10 mouse cellular contexts compared by ENCODE assay signal in genomic region chr12:100480642-100481442, GRCm38 (mm10). TPM values are rescaled to one million over a fixed set of nuclear protein-coding genes. Genes with fewer than 3 reads are reported as not detected.
DNase-seq lines count a peak whose midpoint lies in the region; ATAC-seq lines count a peak whose summit lies in the region.
"Had no signal": no experiment of that assay in that cellular context is flagged by ENCODE, and none has a peak within 500 bp of the region (broad histone marks: within the 10 kb centered on the region; RNA-seq: fewer than 3 reads in every experiment).

No protein-coding gene starts in this region.

- H3K4me3 ChIP-seq in midbrain, embryonic 15.5 days: no peak overlapping the region
- H3K4me3 ChIP-seq in midbrain, embryonic 14.5 days (replicated peaks; ENCODE audit: low read depth, low read length): no peak overlapping the region
- H3K4me3 ChIP-seq in stomach, embryonic 16.5 days (replicated peaks; ENCODE audit: low read length): no peak overlapping the region
- H3K4me3 ChIP-seq: myocyte had no signal

- no peaks in the 10 kb centered on the region for H3K27me3 ChIP-seq in midbrain, embryonic 15.5 days (replicated peaks)
- no peaks in the 10 kb centered on the region for H3K27me3 ChIP-seq in midbrain, embryonic 14.5 days (ENCODE audit: control insufficient read depth, insufficient read depth, low read length)
- no peaks in the 10 kb centered on the region for H3K27me3 ChIP-seq in stomach, embryonic 16.5 days (ENCODE audit: control insufficient read depth, insufficient read depth, low read length)

- H3K9me3 ChIP-seq in midbrain, embryonic 15.5 days: no peaks in the 10 kb centered on the region
- H3K9me3 ChIP-seq in midbrain, embryonic 14.5 days (ENCODE audit: control insufficient read depth, low read length): no peaks in the 10 kb centered on the region
- no peaks in the 10 kb centered on the region for H3K9me3 ChIP-seq in stomach, embryonic 16.5 days (replicated peaks; ENCODE audit: control insufficient read depth, low read length)

- H3K27ac ChIP-seq in midbrain, embryonic 15.5 days: no peak overlapping the region
- no peak overlapping the region for H3K27ac ChIP-seq in midbrain, embryonic 14.5 days (replicated peaks; ENCODE audit: low read depth, low read length)
- peak overlapping the region; percentile 46 for H3K27ac ChIP-seq in stomach, embryonic 16.5 days (ENCODE audit: low read length)

- H3K9ac ChIP-seq in midbrain, embryonic 15.5 days: no peak overlapping the region
- H3K9ac ChIP-seq in midbrain, embryonic 14.5 days (replicated peaks; ENCODE audit: low read length): no peak overlapping the region
- no peak overlapping the region for H3K9ac ChIP-seq in stomach, embryonic 16.5 days (ENCODE audit: low read length)

- intact Hi-C loops in left cerebral cortex, postnatal 36 days (cut with DNase I): loop anchor here (5.0 kb wide), 2 partner anchors 91 to 279 kb away; no protein-coding TSS in a partner anchor

- DNase-seq in gastrocnemius, adult 18-20 months (ENCODE audit: low spot score): peak; percentile 54
- DNase-seq in gastrocnemius, postnatal 10 days: no peak
- DNase-seq in midbrain, embryonic 14.5 days: no peak
- DNase-seq in left cerebral cortex, postnatal 36 days (ENCODE audit: low spot score in 2 of 2): peak; percentile 69 to 86
- no peak for DNase-seq in B cell, adult 2 months
- no peak for DNase-seq in adrenal gland, postnatal 25 days
- DNase-seq: cerebellum, adult 11 months had no signal

- peak; percentile 38; the same call in 1 of the 2 replicates for ATAC-seq in midbrain, embryonic 15.5 days (replicated peaks)
- no peak for ATAC-seq in midbrain, embryonic 14.5 days (ENCODE audit: low FRiP score, low TSS enrichment)
- peak; percentile 73 for ATAC-seq in stomach, embryonic 16.5 days (ENCODE audit: insufficient read depth, low FRiP score)

- H3K4me1 ChIP-seq in midbrain, embryonic 15.5 days: no peaks in the 10 kb centered on the region
- H3K4me1 ChIP-seq in midbrain, embryonic 14.5 days (ENCODE audit: control insufficient read depth, insufficient read depth, low read length): no peaks in the 10 kb centered on the region
- H3K4me1 ChIP-seq in stomach, embryonic 16.5 days (ENCODE audit: control insufficient read depth, insufficient read depth, low read length): peaks cover 13% of the 10 kb centered on the region; the same call in 1 of the 2 replicates

- H3K4me2 ChIP-seq in midbrain, embryonic 15.5 days: no peak overlapping the region
- no peak overlapping the region for H3K4me2 ChIP-seq in midbrain, embryonic 14.5 days (ENCODE audit: low read length)
- H3K4me2 ChIP-seq in stomach, embryonic 16.5 days (ENCODE audit: low read depth, low read length): no peak overlapping the region

- WGBS in midbrain, embryonic 15.5 days: 90% methylated on average over 15 of the region's 15 CpGs
- WGBS in midbrain, embryonic 14.5 days: 90% methylated on average over 15 of the region's 15 CpGs
- 80% methylated on average over 15 of the region's 15 CpGs for WGBS in stomach, embryonic 16.5 days

- peaks cover 3% of the 10 kb centered on the region; the same call in 1 of the 2 replicates for H3K36me3 ChIP-seq in midbrain, embryonic 15.5 days (replicated peaks)
- H3K36me3 ChIP-seq in midbrain, embryonic 14.5 days (ENCODE audit: control insufficient read depth, insufficient read depth, low read length): no peaks in the 10 kb centered on the region; the same call in 1 of the 2 replicates
- no peaks in the 10 kb centered on the region for H3K36me3 ChIP-seq in stomach, embryonic 16.5 days (ENCODE audit: control insufficient read depth, insufficient read depth, low read length)

RNA-seq across cellular contexts. Expression of gene Ttc7b, which starts 39.8 kb away (rescaled TPM):
- 100 to 1,000 TPM; 141 to 168 TPM for total RNA-seq in gastrocnemius, adult 18-20 months (2021)
- 10 to 100 TPM; 73.3 to 74.1 TPM for total RNA-seq in gastrocnemius, postnatal 10 days (2021)
- 9.0 and 9.7 TPM in 2 replicates for polyA plus RNA-seq in midbrain, embryonic 15.5 days (2015; fragmentation: Nextera tagmentation; extraction: Ambion mirVana)
- 8.5 and 9.6 TPM in 2 replicates for polyA plus RNA-seq in midbrain, embryonic 14.5 days (2014; fragmentation: Nextera tagmentation; extraction: Ambion mirVana)
- total RNA-seq in left cerebral cortex, postnatal 36 days (2021): 100 to 1,000 TPM; 229 to 246 TPM
- polyA plus RNA-seq in stomach, embryonic 16.5 days (2015; fragmentation: Nextera tagmentation; extraction: Ambion mirVana): 2.8 and 3.5 TPM in 2 replicates
- 72.3 and 92.8 TPM in 2 replicates for total RNA-seq in adrenal gland, postnatal 25 days (2021)

Comparison
In these comparisons a context has a peak if more than half of its experiments do, and no peak if none do; other contexts are left out.
1. DNase-seq: peak in gastrocnemius, adult 18-20 months (single experiment) and left cerebral cortex, postnatal 36 days (2 of 2); none in gastrocnemius, postnatal 10 days (single experiment), midbrain, embryonic 14.5 days (single experiment), B cell, adult 2 months (0 of 2) and adrenal gland, postnatal 25 days (single experiment).